Mouse (Mus musculus) spleen, adult 18-20 months (tissue): Measurements from ENCODE around the gene Opcml.

Experiments
- DNase-seq, 2 experiments: peaks; one replicate each; pipeline ENCODE4 v3.0.0; 2022; ENCODE audit warnings: mixed read lengths in 2 of 2

Opcml gene

DNA sequence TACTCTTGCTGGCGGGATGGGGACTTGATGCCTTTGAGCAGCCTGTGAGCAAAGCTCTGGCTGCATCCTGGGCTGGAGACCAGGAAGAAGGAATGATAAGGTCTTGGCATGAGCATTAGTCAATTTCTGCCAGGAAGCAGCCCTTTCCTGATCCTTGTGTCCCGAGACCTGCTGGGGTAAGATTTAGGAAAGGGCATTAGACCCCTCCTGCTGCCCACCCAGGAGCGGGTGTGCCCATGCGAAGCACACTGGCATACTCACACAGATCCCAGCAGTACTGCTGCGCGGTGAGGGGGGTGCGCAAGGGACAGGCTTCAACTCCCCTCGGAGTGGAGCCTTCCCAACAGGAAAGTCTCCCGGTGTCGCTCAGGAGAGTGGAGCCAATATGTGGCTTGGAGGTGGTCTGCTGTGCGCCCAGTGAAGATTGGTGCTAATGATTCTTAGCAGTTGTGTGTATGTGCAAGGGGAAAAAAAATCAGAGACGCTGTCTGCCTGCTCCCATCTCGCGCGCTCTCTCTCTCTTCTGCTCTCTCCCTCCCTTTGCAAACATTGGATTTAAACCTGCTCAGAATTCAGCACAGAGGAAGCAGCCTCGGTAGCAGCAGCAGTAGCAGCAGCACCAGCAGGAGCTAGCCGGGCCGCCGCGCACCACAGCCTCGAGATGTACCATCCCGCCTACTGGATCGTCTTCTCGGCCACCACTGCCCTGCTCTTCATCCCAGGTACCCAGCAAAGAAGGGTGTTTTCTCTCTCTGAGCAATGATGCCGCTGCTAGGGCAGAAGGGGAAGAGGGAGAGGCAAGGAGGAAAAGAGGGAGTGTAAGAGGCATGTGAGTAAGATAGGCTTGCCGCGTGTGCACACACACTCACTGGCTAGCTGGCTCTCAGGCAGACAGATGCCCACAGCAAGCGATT lies at the start of gene Opcml:
Gene Opcml (plus strand): TSS at position 51 of the 914 bp plus-strand sequence.
- DNase-seq, result no peak

DNA sequence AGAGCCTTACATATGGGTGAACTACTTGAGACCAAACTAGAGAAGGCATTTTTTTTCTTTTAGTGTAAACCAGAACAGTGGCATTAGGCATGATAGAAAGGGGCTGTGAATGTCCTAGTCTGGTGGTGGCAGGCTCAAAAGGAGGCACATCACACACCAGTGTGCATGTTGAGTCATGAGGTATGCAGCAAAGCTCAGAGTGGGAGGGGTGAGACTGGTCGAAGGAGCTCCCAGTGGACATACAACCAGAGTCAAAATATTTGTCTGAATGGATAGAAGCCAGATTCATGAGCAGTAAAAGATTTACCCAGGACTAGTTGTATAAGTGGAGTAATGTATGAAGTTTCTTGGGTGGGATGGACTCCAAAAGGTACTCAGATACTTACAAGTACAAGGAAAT lies 31.9 kb upstream of the Opcml start:
- DNase-seq, result no peak

DNA sequence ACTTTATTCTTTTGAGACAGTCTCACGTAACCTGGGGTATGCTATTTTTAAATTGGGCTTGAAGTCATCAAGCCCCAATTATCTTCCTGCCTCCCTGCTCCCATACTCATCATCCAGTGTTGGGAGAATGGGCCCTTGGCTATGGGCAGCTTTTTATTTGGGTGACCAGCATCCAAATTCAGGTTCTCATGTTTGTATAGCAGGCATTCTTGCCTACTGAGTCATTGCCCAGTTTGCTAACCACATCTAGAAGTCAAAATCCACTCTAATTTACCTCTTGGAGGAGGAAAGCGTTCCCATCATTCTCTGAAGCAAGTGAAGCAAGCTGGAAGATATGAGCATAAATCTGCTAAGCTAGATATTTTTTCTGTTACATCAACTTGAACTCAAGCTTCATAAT lies 29.4 kb upstream of the Opcml start:
- no peak for DNase-seq

DNA sequence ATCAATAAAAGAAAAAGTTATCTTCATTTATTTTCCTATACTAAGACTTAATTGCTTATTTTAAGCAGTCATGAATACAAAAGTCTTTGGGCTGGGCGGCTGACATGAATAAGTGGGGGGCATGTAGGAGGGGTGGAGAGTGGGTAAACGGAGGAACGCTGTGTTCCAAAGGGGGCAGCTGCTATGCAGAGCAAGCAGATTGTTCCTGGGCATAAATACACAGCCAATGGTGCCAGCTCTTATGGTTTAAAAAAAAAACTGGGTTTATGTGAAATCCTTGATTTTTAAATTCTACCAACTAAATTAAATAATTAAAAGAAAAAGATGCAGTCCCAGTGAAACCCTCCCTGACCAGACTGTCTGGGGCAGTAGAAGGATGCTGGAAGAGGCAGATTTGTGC lies 24.1 kb upstream of the Opcml start:
- DNase-seq, result no peak

DNA sequence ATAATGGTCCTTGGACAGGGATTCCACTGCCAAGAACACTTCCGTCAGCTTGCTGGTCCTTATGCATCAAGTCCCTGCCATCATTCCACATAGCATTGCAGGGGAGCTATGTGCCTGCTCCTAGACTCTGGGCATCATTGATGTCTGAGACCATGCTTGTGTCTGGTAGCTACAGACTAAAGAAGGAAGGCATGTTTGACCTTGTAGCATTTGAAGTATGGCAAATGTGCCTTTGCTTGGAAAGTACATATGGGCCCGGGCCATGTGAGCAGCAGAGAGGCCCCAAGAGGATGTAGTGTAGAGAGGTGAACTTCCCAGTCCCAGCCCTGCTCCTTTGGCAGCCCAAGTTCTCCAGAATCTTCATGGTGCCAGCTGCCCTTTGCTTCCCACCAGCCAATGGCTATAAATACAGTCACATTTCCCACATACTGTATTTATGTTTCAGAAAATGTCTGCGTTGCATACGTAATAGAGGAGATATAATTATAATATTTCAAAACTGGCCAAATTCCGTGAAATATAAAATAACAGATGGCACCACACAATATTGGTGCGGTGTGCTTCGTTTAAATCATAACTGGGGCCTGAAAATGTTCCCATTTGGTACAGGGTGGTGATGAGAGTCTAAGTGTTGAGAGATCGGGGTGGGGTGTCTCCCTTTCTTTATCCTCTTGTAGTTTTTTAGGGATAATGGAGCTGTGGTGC lies 23.2 kb upstream of the Opcml start:
- DNase-seq, result no peak

DNA sequence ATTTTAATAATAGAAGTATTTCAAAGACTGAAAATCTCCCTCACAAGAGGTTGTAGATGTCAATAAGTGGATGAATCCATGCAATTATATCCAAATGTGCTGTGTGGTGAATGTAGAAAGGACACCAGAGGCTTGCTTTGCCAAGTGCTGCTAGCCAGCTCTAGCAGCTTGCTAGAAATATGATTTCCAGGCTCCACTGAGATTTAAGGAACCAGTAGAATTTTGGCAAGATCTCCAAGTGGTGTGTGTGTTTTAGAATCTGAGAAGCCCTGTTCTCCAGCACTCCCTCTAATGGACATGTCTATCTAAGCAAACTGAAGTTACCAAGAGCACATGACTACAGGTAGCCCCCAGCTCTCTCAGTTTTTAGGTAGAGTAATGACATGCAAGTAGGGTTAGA lies 21.8 kb upstream of the Opcml start:
- no peak for DNase-seq

DNA sequence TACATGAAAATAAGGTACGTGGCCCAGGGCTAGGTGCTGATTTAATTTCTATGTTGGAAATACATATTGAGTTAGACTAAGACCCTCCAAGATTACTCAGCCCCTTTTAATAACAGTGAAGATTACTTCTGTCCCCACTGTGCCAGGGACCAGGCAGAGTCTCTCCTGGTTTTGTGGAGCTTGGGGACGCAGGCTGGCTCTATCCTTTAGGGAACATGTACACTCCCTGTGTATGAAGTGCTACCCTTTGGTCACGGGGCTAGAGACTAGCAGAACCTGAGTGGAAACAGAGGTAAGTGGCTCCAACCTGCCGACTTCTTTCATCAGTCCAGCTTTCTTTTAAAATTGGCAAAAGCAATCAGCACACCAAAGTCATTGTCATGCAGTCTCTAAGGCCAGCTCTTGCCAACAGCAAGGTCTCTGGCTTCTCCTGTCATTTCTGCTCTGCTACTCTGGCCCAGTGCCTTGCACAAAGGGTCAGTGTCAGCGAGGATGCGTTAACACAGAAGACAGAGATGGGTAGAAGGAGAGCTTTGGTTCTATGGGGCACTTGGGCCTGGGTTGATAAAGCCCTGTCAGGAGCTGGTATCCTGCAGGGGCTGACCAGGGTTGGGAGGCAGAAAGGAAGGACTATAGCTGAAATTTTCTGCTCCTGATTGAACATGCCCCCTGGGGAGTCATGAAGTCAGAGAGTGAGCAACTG lies 9.1 kb upstream of the Opcml start:
- DNase-seq, result no peak

DNA sequence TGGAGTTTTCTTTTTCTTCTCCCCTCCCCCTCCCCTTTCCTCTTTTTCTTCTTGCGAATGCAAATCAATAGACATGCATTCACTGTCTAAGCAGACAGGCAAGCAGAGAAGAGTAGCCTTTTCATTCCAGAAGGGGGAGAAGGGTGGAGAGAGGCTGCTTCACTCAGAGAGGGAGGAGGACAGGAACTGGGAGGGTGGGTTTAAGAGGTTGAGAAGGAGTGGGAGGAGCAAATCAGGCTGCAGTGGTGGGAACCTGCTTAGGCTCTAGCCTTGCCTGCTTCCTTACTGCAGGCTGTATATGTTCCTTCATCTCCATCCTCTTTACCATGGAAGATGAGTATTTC lies 8.6 kb upstream of the Opcml start:
- DNase-seq, result no peak

DNA sequence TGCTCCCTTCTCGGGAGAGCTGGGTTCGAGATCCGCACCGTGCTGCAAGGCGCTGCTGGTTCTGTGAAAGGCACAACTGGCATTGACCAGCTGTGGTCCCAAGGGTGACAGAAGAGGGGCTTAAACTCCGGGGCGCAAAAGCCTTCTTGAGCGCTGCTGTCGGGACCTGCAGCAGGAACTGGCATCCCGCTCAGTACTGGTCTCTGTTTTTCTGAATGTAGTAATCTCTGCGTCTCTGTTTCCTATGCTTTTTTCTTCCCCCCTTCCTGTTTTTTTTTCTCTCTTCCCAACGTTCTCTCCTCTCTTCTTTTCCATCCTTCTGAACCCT lies 1.0 kb downstream of the Opcml start:
- no peak for DNase-seq

DNA sequence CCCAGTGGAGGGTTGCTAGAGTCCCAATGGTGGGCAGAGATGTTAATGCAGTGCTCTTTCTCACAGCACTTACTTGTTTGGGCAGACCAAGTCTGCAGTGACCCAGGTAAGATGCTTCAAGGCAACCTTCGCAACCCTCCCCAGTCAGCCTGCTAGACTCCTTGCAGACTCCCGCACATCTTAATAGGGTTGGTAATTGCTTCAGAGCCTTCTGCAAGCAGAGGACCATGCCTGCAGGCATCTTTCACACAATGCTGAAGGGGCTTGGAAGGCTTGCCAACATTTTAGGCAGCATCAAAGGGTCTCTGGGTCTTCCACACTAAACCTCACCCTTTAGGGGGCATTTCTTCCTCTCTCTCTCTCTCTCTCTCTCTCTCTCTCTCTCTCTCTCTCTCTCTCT lies 1.7 kb downstream of the Opcml start:
- DNase-seq, result no peak

DNA sequence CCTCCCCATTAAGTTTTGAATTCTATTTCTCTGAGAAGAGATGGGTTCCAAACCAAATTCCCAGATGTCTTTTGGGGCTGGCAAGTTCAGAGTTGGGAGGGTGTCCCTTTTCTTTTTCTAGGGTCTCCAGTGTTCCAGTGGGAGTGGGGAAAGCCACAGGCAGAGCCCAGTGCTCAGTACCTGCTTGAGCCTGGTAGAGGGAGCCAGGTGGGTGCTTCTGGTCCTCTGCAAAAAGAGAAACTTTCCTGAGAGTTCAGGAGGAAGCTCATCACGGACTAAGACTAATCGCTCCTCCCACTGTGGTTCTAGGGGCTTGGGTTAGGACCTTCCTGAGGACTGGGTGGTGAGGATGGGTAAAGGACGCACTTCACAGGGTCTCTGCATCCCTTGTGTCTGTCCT lies 2.4 kb downstream of the Opcml start:
- DNase-seq, result no peak

DNA sequence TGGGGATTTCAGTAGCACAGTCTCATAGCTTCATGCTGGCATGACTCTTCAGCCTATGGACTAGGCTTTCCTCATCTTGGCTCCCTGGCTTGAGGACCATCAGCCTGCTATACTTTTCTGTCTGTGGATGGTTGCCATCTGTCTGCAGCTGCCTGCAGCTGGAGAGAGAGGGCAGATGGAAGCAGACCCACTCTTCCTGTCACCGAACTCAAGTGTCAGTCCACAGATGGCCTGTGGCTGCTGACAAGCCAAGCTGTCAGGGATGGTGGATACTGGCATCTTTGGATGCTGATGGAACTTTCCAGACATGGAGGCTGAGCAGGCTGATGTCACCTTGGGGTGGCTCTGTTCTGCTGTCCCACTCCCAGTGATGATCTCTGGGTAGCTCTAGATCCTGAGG lies 6.0 kb downstream of the Opcml start:
- DNase-seq, result no peak

DNA sequence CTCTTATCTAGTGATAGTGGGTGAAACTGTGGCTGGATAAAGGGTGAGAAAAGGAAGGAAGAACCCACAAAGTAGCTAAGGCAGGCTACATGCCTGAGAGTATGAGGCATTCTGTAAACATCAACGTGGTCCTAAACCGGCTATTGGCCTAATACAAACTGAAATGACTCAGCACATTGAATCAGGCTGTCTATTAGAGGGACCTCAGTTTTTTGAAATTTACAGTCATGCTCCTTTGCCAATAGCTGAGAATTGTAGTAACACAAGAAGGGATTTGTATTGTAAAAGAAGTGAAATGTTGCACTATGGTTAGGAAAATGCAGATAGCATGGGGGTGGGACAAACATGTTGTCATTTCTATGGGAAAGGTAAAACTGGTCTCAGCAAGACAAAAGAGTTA lies 10.4 kb downstream of the Opcml start:
- no peak for DNase-seq

DNA sequence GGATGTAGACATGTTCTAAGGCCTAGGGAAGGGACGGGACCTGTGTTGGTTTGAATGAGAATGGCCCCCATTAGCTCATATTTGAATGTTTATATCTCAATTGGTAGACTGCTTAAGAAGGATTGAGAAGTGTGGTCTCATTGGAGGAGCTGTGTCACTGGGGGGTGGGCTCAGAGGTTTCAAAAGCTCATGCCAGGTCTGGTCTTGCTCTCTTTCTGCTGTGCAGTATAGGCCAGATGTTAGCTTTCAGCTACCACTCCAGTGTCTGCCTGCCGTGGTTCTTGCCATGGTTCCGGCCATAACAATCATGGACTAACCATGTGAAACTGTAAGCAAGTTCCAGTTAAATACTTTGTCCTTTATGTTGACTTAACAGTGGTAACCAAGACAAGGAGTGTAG lies 11.2 kb downstream of the Opcml start:
- DNase-seq, result no peak

DNA sequence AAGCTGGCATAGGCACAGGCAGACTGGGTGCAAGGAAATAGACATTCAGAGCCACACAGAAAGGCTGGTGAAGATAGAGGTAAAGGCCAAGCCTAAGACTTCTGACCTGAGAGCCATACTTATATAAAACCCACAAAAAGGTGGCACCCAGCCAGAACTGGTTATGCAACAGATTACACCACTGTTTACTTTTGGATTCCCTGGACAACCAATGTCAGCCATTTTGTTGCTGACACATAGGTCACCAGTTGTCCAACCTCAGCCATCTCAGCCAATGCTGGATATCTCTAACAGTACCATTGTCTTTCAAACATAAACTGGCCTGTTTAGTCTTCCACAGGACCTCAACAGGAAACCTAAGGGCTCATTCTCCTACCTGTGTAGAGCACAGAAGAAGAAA lies 11.8 kb downstream of the Opcml start:
- no peak for DNase-seq

DNA sequence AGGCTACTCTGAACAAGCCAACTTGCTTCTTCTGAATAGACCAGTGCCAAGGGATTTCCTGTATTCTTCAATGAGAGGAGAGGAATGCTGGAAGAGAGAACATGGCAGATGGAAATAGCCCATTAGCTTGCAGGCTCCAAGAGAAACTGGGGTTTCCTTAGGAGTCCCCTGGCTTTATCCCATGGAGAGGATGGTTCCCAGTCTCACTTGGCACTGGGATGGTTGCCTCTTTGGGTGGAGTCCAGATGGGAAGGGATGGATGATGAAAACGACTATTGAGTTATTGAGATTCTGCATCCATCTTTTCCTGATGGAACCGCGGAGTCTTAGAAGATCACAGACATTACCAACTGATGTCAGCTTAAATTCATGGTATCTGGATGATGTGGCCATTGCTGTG lies 13.9 kb downstream of the Opcml start:
- DNase-seq, result no peak

DNA sequence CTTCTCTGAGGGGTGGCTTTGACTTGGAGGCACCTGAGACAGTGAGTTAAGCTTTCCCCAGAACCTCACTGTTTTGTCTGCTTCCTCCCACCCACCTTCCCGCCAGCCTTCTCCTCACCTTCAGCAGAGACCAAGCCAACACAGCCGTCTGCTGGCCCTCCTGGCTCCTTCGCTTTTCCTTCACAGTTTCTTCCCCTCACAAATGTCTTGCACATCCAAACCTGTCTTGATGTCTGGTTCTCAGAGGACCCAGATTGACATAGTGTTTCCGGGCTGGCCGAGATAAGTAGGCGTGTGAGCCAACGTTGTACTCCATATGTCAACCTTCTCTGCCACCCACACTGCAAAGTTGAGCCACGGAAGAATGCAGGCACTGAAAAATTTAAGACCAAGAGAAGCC lies 19.2 kb downstream of the Opcml start:
- DNase-seq, result no peak

DNA sequence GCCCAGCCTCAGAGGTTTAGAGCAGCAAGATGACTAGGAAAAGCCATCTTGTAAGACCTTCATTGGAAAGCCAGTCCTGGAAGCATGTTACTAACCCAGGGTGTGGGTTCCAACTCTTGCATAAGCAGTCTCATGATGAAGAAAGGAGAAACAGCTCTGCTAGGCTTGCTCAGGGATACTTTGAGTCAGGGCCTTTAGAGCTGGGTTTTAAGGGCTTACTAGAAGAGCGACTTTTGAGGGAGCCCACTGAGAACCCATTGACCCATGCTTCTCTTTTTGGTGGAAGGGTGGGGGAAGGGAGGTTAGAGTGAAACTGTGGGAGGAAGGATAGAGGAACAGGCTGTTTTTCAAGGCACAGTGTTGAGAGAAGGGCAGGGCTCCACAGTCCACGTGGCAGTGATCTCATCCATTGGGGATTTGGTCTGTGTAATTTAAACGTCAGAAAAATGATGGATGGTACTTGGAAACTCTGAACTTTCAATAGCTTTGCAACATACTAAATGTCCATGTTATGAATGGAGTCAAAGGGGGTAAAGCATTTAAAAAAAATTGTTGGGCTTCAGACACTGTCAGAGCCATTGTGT lies 22.7 kb downstream of the Opcml start:
- no peak for DNase-seq

DNA sequence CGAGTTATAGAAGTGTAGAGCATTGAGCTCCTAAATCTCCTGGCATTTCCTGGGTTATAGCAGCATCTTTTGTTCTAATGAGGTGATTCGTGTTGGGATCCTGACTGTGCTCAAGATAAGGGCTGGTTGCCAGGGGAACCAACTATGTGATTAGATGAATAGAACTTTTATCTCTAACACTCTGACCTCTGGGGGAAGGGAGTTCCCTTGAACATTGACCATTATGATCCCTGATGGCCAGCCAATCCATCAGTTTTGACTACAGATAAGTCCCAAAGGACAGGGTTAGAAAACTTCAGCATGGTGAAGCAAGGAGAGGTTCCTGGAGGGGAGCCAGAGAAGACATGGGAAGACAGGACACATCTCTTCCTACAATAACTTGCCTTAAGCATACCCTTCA lies 23.6 kb downstream of the Opcml start:
- DNase-seq, result no peak

DNA sequence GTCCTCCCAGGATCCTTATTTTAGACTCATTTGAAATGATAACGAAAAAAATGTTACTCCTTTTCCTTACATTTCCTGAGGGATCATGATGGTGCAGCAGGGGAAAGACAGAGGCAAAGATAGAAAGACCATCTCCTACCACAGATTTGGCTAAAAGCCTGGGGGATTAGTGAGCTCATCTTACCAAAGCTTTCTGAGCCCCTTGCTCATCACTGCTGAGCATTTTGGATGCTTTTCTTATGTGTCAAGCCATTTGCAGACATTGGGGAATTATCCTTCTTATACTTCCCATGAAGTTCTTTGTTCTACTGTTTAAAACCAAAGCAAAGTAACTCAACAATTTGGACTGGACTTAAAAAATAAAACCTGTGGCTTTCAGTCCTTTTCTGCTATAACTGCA lies 30.6 kb downstream of the Opcml start:
- no peak for DNase-seq

DNA sequence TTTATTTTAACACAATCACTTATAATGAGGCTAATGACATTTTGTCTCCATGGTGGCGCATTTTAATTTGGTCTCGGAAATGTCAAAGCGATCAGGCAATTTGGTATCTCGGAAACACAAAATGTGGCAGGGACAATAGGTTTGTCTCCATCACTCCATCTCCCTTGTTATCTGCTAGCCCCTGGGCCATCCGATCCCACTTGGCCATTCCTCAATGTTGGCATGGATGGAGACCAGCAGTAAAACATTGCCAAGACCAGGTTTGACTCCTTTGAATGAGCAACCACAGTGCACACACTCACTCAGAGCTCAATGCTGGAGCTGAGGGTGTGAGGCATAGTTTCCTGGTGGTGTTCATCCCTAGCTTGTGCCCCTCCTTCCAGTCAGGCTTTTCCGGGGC lies 32.1 kb downstream of the Opcml start:
- DNase-seq, result no peak

DNA sequence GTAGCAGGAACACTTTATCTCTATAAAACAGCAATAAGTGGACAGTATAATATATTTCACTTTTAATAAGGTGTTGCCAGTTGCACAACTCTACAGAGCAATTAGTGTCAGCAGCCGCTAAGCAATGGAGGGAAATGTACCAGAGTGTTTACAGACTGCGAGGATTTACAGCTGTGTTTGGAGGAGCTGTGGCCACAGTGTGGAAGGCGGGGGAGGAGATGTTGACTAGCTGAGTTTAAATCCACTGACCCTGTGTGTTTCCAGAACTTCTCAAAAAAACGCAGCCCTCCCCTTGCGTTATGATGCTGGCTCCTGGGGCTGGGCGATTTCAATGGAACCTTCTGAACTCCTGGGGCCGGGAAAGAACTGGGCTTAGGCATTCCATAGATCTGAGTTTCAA lies 33.8 kb downstream of the Opcml start:
- no peak for DNase-seq

DNA sequence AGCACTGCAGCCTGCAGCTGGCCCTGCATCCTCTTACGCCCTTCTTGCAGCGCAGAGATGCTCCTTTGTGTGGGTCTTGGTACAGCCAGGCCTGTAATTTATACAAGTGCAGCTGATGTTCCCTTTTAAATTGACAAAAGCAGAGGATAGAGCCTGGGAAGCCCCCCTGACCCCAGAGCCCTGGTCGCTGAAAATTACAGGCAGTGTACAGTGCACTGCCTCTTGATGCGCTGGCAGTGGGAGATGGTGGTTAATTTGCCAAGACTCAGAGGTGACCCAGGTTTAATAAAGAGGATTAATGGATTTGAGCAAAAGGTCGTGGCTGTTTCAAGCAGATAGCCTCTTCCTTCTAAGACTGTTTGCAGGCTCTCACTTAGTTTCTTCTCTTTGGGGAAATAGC lies 39.9 kb downstream of the Opcml start:
- no peak for DNase-seq

DNA sequence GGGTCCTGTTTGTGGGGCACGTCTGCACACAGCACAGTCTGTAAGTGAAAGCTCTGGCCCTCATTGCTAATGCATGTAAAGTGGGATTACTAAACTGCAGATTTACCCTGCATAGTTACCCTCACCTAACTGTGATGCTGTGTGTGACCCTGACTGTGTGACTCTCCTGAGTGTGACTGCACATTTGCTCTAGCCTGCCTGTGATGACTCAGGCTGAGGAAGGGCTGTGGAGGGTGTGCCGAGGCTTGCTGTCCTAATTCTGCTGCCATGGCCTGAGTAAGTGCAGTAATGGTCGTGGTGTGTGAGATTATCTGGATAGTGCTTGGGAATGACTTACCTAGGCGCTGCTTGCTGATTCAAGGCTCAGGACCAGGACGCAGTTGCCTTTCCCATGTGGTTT lies 52.2 kb downstream of the Opcml start:
- no peak for DNase-seq
